Mouse (Mus musculus): ENCODE measurements around the gene Rev3l. TPM values are rescaled to one million over a fixed set of nuclear protein-coding genes. Genes with fewer than 3 reads are reported as not detected.
A peak's percentile ranks its signal among the peaks of the same experiment; 100 is the strongest.

Gene Rev3l
- total and polyA plus RNA-seq, 3 experiments, result 1.8 to 70.5 (median 44.0) TPM

GRCm38 (mm10) chr10:39842621-39843020 is 110.7 kb downstream of the Rev3l start:
- H3K9me3 ChIP-seq (replicated peaks), result no peaks in the 10 kb centered on the region
- no peaks in the 10 kb centered on the region for H3K4me1 ChIP-seq (ENCODE audit: insufficient read depth, low read depth, low read length)
- H3K27me3 ChIP-seq (ENCODE audit: insufficient read depth, low read length), result no peaks in the 10 kb centered on the region
- no peak for ATAC-seq (ENCODE audit: extremely low read depth, insufficient number of reproducible peaks, low FRiP score, poor library complexity, severe bottlenecking)
- H3K4me3 ChIP-seq (ENCODE audit: low read depth, low read length), result no peak overlapping the region
- TF ChIP-seq CTCF (IDR thresholded peaks at IDR 0.05; ENCODE audit: low read depth, low read length) (no peak), TAL1 (conservative IDR thresholded peaks at IDR 0.05; ENCODE audit: low read depth, low read length) (no peak), GATA2 (IDR thresholded peaks at IDR 0.05; ENCODE audit: borderline replicate concordance, low read depth, low read length) (no peak), POLR2AphosphoS5 (IDR thresholded peaks at IDR 0.05; ENCODE audit: insufficient replicate concordance, low read depth, low read length) (no peak), GATA1 (IDR thresholded peaks at IDR 0.05; ENCODE audit: borderline replicate concordance, low read length) (no peak)
- no peak for DNase-seq (ENCODE audit: low spot score)
- H3K36me3 ChIP-seq (replicated peaks), result peaks cover 52% of the 10 kb centered on the region

- DNase-seq (ENCODE audit: low spot score) (no peak), ATAC-seq (ENCODE audit: extremely low read depth, insufficient number of reproducible peaks, low FRiP score, poor library complexity, severe bottlenecking) (no peak)
- H3K36me3 ChIP-seq (replicated peaks), result peaks cover 64% of the 10 kb centered on the region
- H3K4me3 ChIP-seq (ENCODE audit: low read depth, low read length), result no peak overlapping the region
- H3K9me3 ChIP-seq (replicated peaks), result no peaks in the 10 kb centered on the region
- H3K4me1 ChIP-seq (ENCODE audit: insufficient read depth, low read depth, low read length), result no peaks in the 10 kb centered on the region; the same call in 1 of the 2 replicates
- no peaks in the 10 kb centered on the region for H3K27me3 ChIP-seq (ENCODE audit: insufficient read depth, low read length)
- TF ChIP-seq GATA2 (IDR thresholded peaks at IDR 0.05; ENCODE audit: borderline replicate concordance, low read depth, low read length) (no peak), TAL1 (conservative IDR thresholded peaks at IDR 0.05; ENCODE audit: low read depth, low read length) (no peak), GATA1 (IDR thresholded peaks at IDR 0.05; ENCODE audit: borderline replicate concordance, low read length) (no peak), POLR2AphosphoS5 (IDR thresholded peaks at IDR 0.05; ENCODE audit: insufficient replicate concordance, low read depth, low read length) (no peak), CTCF (IDR thresholded peaks at IDR 0.05; ENCODE audit: low read depth, low read length) (no peak)
Measured at GRCm38 (mm10) chr10:39865509-39865908, 133.6 kb downstream of the Rev3l start.

- ATAC-seq (ENCODE audit: extremely low read depth, insufficient number of reproducible peaks, low FRiP score, poor library complexity, severe bottlenecking), result no peak
- no peaks in the 10 kb centered on the region for H3K9me3 ChIP-seq (replicated peaks)
- peaks cover 7% of the 10 kb centered on the region for H3K36me3 ChIP-seq (replicated peaks)
- H3K27me3 ChIP-seq (ENCODE audit: insufficient read depth, low read length), result peaks cover 5% of the 10 kb centered on the region; the same call in 1 of the 2 replicates
- H3K4me3 ChIP-seq (ENCODE audit: low read depth, low read length), result no peak overlapping the region
- peaks cover 4% of the 10 kb centered on the region; the same call in 1 of the 2 replicates for H3K4me1 ChIP-seq (ENCODE audit: insufficient read depth, low read depth, low read length)
- TF ChIP-seq CTCF (IDR thresholded peaks at IDR 0.05; ENCODE audit: low read depth, low read length) (no peak), GATA1 (IDR thresholded peaks at IDR 0.05; ENCODE audit: borderline replicate concordance, low read length) (no peak), GATA2 (IDR thresholded peaks at IDR 0.05; ENCODE audit: borderline replicate concordance, low read depth, low read length) (no peak), TAL1 (conservative IDR thresholded peaks at IDR 0.05; ENCODE audit: low read depth, low read length) (no peak), POLR2AphosphoS5 (IDR thresholded peaks at IDR 0.05; ENCODE audit: insufficient replicate concordance, low read depth, low read length) (no peak)
- DNase-seq (ENCODE audit: low spot score), result no peak
Measured at GRCm38 (mm10) chr10:39888621-39889020, 156.7 kb downstream of the Rev3l start.

- no peak for ATAC-seq (ENCODE audit: extremely low read depth, insufficient number of reproducible peaks, low FRiP score, poor library complexity, severe bottlenecking)
- no peak for TF ChIP-seq TAL1 (conservative IDR thresholded peaks at IDR 0.05; ENCODE audit: low read depth, low read length)
- no peak for TF ChIP-seq GATA2 (IDR thresholded peaks at IDR 0.05; ENCODE audit: borderline replicate concordance, low read depth, low read length)
- TF ChIP-seq GATA1 (IDR thresholded peaks at IDR 0.05; ENCODE audit: borderline replicate concordance, low read length), result no peak
- TF ChIP-seq CTCF (IDR thresholded peaks at IDR 0.05; ENCODE audit: low read depth, low read length), result no peak
- TF ChIP-seq POLR2AphosphoS5 (IDR thresholded peaks at IDR 0.05; ENCODE audit: insufficient replicate concordance, low read depth, low read length), result no peak
Measured at GRCm38 (mm10) chr10:39893702-39894697, 162.1 kb downstream of the Rev3l start.

GRCm38 (mm10) chr10:39896503-39896902 is 164.6 kb downstream of the Rev3l start:
- Histone ChIP-seq H3K9me3 (replicated peaks) (no peaks in the 10 kb centered on the region), H3K36me3 (replicated peaks) (peaks cover 3% of the 10 kb centered on the region), H3K4me3 (ENCODE audit: low read depth, low read length) (no peak overlapping the region), H3K4me1 (ENCODE audit: insufficient read depth, low read depth, low read length) (peaks cover 22% of the 10 kb centered on the region), H3K27me3 (ENCODE audit: insufficient read depth, low read length) (no peaks in the 10 kb centered on the region)
- TF ChIP-seq GATA2 (IDR thresholded peaks at IDR 0.05; ENCODE audit: borderline replicate concordance, low read depth, low read length) (no peak), CTCF (IDR thresholded peaks at IDR 0.05; ENCODE audit: low read depth, low read length) (peak; percentile 25; the same call in 1 of the 2 replicates), GATA1 (IDR thresholded peaks at IDR 0.05; ENCODE audit: borderline replicate concordance, low read length) (no peak), POLR2AphosphoS5 (IDR thresholded peaks at IDR 0.05; ENCODE audit: insufficient replicate concordance, low read depth, low read length) (no peak), TAL1 (conservative IDR thresholded peaks at IDR 0.05; ENCODE audit: low read depth, low read length) (no peak)
- no peak for DNase-seq (ENCODE audit: low spot score)
- ATAC-seq (ENCODE audit: extremely low read depth, insufficient number of reproducible peaks, low FRiP score, poor library complexity, severe bottlenecking), result no peak

More at GRCm38 (mm10) chr10:39893702-39894697, 162.1 kb downstream of the Rev3l start:
- H3K36me3 ChIP-seq (replicated peaks), result peaks cover 7% of the 10 kb centered on the region
- H3K4me1 ChIP-seq (ENCODE audit: insufficient read depth, low read depth, low read length), result peaks cover 22% of the 10 kb centered on the region
- H3K27me3 ChIP-seq (ENCODE audit: insufficient read depth, low read length), result no peaks in the 10 kb centered on the region
- no peak for DNase-seq (ENCODE audit: low spot score)
- H3K9me3 ChIP-seq (replicated peaks), result no peaks in the 10 kb centered on the region
- no peak overlapping the region; the same call in 1 of the 2 replicates for H3K4me3 ChIP-seq (ENCODE audit: low read depth, low read length)

GRCm38 (mm10) chr10:39898874-39899371 is 167.0 kb downstream of the Rev3l start, which contains the start of gene Mfsd4b4:
TSS of gene Mfsd4b4 (minus strand) at chr10:39899238.
- Histone ChIP-seq H3K9me3 (replicated peaks) (no peaks in the 10 kb centered on the region), H3K36me3 (replicated peaks) (no peaks in the 10 kb centered on the region), H3K4me1 (ENCODE audit: insufficient read depth, low read depth, low read length) (peaks cover 16% of the 10 kb centered on the region), H3K27me3 (ENCODE audit: insufficient read depth, low read length) (peaks cover 3% of the 10 kb centered on the region; the same call in 1 of the 2 replicates), H3K4me3 (ENCODE audit: low read depth, low read length) (peak within 1 kb of the TSS; percentile 78)
- DNase-seq (ENCODE audit: low spot score) (peak; percentile 80), ATAC-seq (ENCODE audit: extremely low read depth, insufficient number of reproducible peaks, low FRiP score, poor library complexity, severe bottlenecking) (peak; percentile 72)
- no peak for TF ChIP-seq TAL1 (conservative IDR thresholded peaks at IDR 0.05; ENCODE audit: low read depth, low read length)
- TF ChIP-seq POLR2AphosphoS5 (IDR thresholded peaks at IDR 0.05; ENCODE audit: insufficient replicate concordance, low read depth, low read length), result no peak
- no peak for TF ChIP-seq CTCF (IDR thresholded peaks at IDR 0.05; ENCODE audit: low read depth, low read length)
- no peak for TF ChIP-seq GATA2 (IDR thresholded peaks at IDR 0.05; ENCODE audit: borderline replicate concordance, low read depth, low read length)
- TF ChIP-seq GATA1 (IDR thresholded peaks at IDR 0.05; ENCODE audit: borderline replicate concordance, low read length), result no peak
